Mouse (Mus musculus) forelimb bud, embryonic 11.5 days (tissue): ENCODE data around the gene Dnajc11.
A peak's percentile ranks its signal among the peaks of the same experiment; 100 is the strongest.

Experiments used
- DNase-seq: peaks from one replicate; pipeline ENCODE4 v3.0.0-alpha.2; 2012; ENCODE audit warnings: low read depth, low spot score

Gene Dnajc11

DNA sequence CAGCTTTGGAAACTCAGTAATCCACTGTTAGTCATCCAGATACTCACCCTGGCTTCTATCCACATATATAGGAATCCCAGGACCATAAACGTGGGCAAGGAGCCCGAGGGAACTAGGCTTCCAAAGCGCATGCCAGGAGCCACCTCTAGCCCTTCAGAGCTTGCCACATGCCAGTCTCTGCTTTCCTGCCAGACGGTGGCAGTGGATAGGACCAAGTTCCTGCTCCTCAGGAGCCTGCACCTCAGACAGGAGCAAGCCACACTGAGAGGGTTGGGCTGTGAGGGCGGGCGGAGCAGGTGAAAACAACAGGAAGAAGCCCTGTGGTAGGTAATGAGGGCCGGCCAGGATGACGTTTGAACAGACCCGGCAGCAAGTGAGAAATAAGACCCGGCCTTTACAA, 52.4 kb downstream of the Dnajc11 start:
- no peak for DNase-seq

DNA sequence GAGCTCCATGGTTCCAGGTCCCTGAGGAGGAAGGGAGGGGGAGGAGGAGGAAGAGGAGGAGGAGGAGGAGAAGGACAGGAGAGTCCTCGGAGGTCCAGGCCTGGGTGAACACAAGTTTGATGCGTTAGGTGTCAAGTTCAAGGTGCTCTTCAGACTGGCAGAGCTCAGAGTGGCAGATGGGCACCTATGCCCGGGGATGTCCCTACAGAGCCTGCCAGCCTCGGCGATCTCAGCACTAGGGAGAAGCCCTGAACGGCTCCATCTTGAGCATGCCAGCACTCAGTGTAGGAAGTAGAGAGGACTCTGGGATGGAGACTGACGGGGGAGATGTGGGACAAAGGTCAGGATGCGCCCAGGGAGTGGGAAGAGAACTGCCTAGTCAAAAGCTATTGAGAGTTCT, 53.2 kb downstream of the Dnajc11 start:
- DNase-seq: no peak

DNA sequence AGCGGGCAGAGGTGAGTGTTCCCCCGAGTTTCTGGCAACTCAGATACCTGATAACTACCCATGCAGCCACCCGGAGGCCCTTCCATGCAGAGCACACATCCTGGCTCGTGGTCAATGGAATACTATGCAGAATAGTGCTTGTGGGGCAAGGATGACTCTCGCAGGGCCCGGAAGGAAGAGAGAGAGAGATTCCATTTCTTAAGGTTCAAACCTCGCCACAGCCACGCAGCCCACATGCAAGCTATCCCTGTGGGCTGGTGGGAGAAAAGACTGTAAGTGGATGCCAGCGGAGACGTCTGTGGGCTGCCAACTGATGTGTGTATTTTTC, 54.5 kb downstream of the Dnajc11 start:
- DNase-seq: no peak

GRCm38 (mm10) chr4:151988342-151989109, 55.0 kb downstream of the Dnajc11 start, which contains the start of gene Thap3:
Thap3 (minus strand) TSS chr4:151988997.
- peak; percentile 59 for DNase-seq

GRCm38 (mm10) chr4:151989110-151989488, 55.6 kb downstream of the Dnajc11 start:
- no peak for DNase-seq

- no peak for DNase-seq
These were observed 58.6 kb downstream of the Dnajc11 start for GRCm38 (mm10) chr4:151992091-151992490.

DNA sequence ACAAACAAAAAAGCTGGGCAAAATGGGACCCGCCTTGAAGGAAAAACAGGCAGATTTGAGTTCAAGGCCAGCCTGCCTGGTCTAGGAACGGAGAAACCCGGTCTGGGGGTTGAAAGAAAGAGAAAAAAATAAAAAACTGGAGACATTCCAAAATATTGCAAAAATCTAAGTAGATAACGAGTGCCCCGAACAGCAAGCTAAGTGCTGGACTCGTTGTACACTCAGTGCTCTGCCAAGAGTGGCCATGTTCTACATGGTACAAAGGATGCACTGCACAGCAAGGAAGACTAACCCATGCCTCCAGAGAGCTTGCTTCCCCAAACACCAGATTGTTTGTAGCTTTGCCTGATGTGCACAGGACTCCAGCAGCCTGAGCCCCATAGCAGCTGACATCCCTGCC, 59.5 kb downstream of the Dnajc11 start:
- no peak for DNase-seq

- no peak for DNase-seq
These were observed 61.0 kb downstream of the Dnajc11 start for GRCm38 (mm10) chr4:151994228-151995171.

DNA sequence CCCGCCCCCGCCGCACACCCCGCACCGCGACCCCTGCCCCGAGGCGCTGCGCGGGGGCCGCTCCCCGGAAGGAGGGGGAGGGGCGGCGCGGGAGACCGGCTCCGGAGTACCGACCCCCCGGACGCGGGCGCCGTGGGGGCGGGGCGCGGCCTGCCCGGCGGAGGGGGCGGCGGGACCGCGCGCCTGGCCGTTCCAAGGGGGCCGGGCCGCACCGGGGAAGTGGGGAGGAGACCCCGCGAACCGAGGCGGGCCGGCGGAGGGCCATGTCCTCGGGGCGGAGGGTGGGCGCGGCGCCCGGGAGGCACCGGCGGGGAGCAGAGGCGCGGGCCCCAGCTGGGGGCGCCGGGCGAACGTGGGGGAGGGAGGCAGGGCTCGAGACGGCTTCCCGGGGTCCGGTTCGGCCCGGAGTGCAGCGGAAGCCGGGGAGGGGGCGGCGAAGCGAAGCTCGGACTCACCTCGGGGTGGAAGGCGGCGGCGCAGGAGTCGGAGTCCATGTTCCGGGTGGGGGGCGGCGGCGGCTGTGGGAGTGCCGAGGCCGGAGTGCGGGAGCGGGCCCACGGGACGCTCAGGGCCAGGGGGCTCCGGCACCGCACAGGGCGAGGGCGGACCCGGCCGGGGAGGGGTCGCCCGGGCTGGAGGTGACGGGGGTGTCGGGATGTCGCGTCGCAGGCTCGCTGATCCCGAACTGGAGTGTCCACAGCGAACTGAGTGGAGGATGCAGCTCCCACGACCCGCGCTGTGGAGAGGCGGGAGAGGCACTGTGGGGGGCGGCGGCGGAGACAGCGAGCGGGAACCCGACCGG, 62.1 kb downstream of the Dnajc11 start:
- DNase-seq: no peak

DNA sequence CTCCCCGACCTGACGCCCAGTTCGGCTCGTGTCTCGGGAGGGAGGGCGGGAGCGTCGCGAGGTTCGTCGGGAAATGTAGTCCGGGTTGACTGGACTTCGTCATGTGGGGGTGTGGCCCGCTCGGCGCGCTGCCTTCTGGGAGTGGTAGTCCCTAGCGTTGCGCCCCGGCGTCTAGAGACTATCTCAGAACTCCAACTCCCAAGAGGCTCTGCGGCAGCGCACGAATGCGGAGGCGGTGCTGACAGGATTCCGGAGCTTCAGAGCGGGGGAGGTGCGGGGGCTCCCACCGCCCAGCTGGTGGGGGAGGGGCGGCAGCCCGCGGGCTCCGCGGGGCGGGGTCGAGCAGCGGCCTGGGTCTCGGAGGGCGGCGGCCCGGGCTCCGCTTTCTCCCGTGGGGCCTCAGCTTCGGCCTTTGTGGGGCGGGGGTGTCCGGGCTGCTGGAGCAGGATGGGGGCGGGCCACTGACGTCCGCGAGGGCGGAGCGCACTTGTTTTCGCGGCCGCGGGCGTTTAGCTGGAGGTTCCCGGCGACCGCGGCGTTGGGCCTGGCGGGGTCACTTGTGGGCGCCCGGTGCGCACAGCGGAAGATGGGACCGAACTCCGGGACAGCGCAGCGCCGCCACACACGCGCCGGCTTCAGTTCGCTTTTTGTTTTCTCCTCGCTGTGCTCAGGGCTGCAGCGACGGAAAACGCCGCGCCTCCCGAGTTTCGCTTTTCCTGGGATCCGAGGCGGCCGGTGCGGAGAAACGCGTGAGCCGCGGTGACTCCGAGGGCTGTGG, 62.9 kb downstream of the Dnajc11 start, which contains the start of gene Phf13:
Gene Phf13 (minus strand): TSS at position 86 of the 778 bp plus-strand sequence.
- peak; percentile 100 for DNase-seq

DNA sequence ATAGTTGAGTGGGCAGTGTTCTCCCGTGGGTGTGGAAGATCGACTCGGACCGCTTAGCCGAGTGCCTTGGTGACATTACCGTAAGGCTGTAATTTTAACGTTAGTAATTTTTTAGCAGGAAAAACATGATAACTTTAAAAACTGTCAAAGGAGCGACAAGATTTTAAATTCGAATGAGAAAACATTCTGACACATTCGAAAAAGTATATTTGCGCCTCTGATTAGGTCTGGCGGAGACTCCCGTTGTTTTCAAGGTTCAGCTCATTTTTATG, 63.4 kb downstream of the Dnajc11 start:
- no peak for DNase-seq

DNA sequence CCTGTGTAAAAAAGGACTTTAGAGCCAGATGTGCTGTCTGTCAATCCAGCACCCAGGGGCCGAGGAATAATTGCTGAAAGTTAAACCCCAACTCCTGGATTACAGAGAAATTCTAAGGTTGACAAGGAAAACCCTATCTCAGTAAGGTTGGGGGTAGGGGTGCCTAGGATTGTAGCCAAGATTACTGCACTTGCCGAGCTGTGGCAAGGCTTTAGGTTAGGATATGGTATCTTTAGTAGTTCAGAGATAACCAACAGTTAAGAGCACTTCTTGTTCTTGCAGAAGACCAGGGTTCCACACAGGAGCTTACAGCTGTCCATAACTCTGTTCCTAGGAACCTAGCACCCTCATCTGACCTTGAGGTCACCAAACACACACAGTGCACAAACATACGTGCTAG, 64.2 kb downstream of the Dnajc11 start:
- DNase-seq: no peak

- DNase-seq: no peak
These were observed 66.0 kb downstream of the Dnajc11 start for GRCm38 (mm10) chr4:151999481-151999880.

- DNase-seq: no peak
These were observed 67.4 kb downstream of the Dnajc11 start for GRCm38 (mm10) chr4:152000906-152001305.

DNA sequence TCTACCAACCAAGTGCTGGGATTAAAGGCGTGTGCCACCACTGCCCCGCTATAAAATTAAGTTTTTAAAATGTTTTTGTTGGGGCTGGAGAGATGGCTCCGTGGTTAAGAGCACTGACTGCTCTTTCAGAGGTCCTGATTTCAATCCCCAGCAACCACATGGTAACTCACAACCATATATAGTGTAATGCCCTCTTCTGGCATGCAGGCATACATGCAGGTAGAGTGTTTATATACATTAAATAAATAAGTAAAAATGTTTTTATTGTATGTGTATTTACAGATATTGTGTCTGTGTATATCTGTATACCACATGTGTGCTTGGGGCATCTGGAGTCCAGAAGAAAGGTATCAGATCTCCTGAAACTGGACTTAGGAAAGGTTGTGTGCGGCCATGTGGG, 67.8 kb downstream of the Dnajc11 start:
- no peak for DNase-seq

- DNase-seq: no peak
These were observed 68.6 kb downstream of the Dnajc11 start for GRCm38 (mm10) chr4:152002063-152002462.

GRCm38 (mm10) chr4:152006137-152006536, 72.6 kb downstream of the Dnajc11 start:
- no peak for DNase-seq

GRCm38 (mm10) chr4:152006812-152007211, 73.3 kb downstream of the Dnajc11 start:
- no peak for DNase-seq

GRCm38 (mm10) chr4:152007481-152008147, 74.1 kb downstream of the Dnajc11 start:
- DNase-seq: no peak

DNA sequence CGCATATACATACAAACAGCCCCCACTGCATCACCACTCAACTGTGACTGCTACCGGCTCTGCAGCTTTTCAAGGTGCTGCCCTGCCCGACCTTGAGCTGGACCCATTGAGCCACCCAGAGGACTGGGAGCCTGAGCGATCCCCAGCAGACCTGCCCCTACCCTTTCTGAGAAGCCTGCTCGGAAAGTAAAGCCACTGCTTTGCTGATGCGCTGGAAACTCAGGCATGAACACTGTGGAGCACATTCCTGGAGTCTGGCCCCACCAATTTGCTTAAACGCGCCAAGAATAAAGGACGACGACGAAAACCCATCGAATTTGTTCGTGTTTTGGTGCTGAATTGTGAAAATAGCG, 74.6 kb downstream of the Dnajc11 start:
- DNase-seq: no peak

DNA sequence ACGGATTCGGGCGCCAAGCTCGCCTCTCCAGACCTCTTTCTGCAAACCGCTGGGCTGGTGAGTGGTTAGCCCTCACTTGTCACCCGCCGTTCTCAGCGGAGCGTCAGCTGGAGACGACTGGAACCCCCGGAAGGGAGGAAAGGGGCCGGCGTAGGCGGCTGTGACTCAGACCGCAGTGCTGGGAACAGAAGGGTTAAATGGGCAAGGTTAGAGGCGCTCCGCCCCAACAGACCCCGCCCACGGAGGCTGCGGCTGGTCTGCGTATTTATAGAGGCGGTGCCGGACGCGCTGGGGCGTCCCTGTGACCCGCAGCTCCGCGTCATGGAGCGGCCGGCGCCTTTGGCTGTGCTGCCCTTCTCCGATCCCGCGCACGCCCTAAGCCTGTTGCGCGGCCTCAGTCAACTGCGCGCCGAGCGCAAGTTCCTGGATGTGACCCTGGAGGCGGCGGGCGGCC, 75.2 kb downstream of the Dnajc11 start, which contains the start of gene Klhl21:
Gene Klhl21 (plus strand): TSS at position 182 of the 454 bp plus-strand sequence.
- peak; percentile 91 for DNase-seq
